Mouse (Mus musculus) forebrain, embryonic 10.5 days (tissue): ENCODE data around the gene Tsga10ip. TPM values are rescaled to one million over a fixed set of nuclear protein-coding genes. Genes with fewer than 3 reads are reported as not detected.

Source experiments
- DNase-seq: peaks from one replicate; pipeline ENCODE4 v3.0.0-alpha.2; 2017; ENCODE audit warnings: low spot score; ENCODE audit errors: extremely low spot score
- H3K27ac ChIP-seq: fragments of 300-500 bp; sonication (generic); 2 replicates; pipeline ENCODE4 v1.5.1; 2016; ENCODE audit warnings: mild to moderate bottlenecking
- H3K27me3 ChIP-seq: fragments of 300-500 bp; sonication (generic); 2 replicates; pipeline ENCODE4 v1.6.1; 2016; ENCODE audit warnings: mild to moderate bottlenecking; ENCODE audit not compliant: poor library complexity, severe bottlenecking
- H3K36me3 ChIP-seq: fragments of 300-500 bp; sonication (generic); replicated peaks from 2 replicates; pipeline ENCODE4 v1.6.1; 2016; ENCODE audit warnings: mild to moderate bottlenecking, moderate library complexity
- H3K4me1 ChIP-seq: fragments of 300-500 bp; sonication (generic); 2 replicates; pipeline ENCODE4 v1.6.1; 2016
- H3K4me3 ChIP-seq: fragments of 300-500 bp; sonication (generic); 2 replicates; pipeline ENCODE4 v1.5.1; 2016; ENCODE audit warnings: mild to moderate bottlenecking, moderate library complexity
- H3K9me3 ChIP-seq: fragments of 300-500 bp; sonication (generic); 2 replicates; pipeline ENCODE4 v1.6.1; 2016; ENCODE audit warnings: mild to moderate bottlenecking, moderate library complexity
- WGBS: fragments of 180-500 bp; shearing (Covaris S2); methylation state at CpG from one replicate; pipeline ENCODE4 v1.1.7; 2016; 5-methylcytosine and 5-hydroxymethylcytosine counted together
- polyA plus RNA-seq: library from polyadenylated mRNA; unstranded; fragments of >200 nt; fragmentation: Nextera tagmentation; extraction: Ambion mirVana; gene quantifications from 2 replicates; pipeline ENCODE4 v1.2.1, GENCODE M21; 2016

The Tsga10ip gene
- polyA plus RNA-seq, 1 experiment from 2014 or later = not detected

- peaks cover 6% of the 10 kb centered on the region; the same call in 1 of the 2 replicates for H3K27me3 ChIP-seq
- no peak for DNase-seq
- peaks cover 30% of the 10 kb centered on the region for H3K36me3 ChIP-seq
- H3K4me1 ChIP-seq = peaks cover 36% of the 10 kb centered on the region
- H3K4me3 ChIP-seq = no peak overlapping the region
- H3K27ac ChIP-seq = no peak overlapping the region
- 83% methylated on average over 1 of the region's 1 CpGs for WGBS
- H3K9me3 ChIP-seq = no peaks in the 10 kb centered on the region
Measured at GRCm38 (mm10) chr19:5430408-5430807, 28.1 kb upstream of the Tsga10ip start.

GRCm38 (mm10) chr19:5429806-5430205 lies 27.5 kb upstream of the Tsga10ip start:
- peaks cover 6% of the 10 kb centered on the region; the same call in 1 of the 2 replicates for H3K27me3 ChIP-seq
- WGBS = 78% methylated on average over 8 of the region's 8 CpGs
- no peak overlapping the region for H3K27ac ChIP-seq
- no peak overlapping the region for H3K4me3 ChIP-seq
- no peaks in the 10 kb centered on the region for H3K9me3 ChIP-seq
- H3K36me3 ChIP-seq = peaks cover 30% of the 10 kb centered on the region
- H3K4me1 ChIP-seq = peaks cover 38% of the 10 kb centered on the region
- DNase-seq = no peak

- H3K27ac ChIP-seq = no peak overlapping the region
- H3K4me3 ChIP-seq = no peak overlapping the region
- peaks cover 39% of the 10 kb centered on the region for H3K4me1 ChIP-seq
- peaks cover 30% of the 10 kb centered on the region for H3K36me3 ChIP-seq
- DNase-seq = no peak
- WGBS = 86% methylated on average over 4 of the region's 4 CpGs
- no peaks in the 10 kb centered on the region for H3K9me3 ChIP-seq
- peaks cover 2% of the 10 kb centered on the region; the same call in 1 of the 2 replicates for H3K27me3 ChIP-seq
Measured at GRCm38 (mm10) chr19:5429219-5429618, 26.9 kb upstream of the Tsga10ip start.

- Histone ChIP-seq H3K4me1 (peaks cover 40% of the 10 kb centered on the region), H3K27me3 (no peaks in the 10 kb centered on the region), H3K36me3 (peaks cover 35% of the 10 kb centered on the region), H3K9me3 (no peaks in the 10 kb centered on the region), H3K4me3 (no peak overlapping the region; the same call in 1 of the 2 replicates), H3K27ac (no peak overlapping the region)
- no peak for DNase-seq
- 84% methylated on average over 2 of the region's 2 CpGs for WGBS
Measured at GRCm38 (mm10) chr19:5428083-5428482, 25.8 kb upstream of the Tsga10ip start.

GRCm38 (mm10) chr19:5426640-5427290 lies 24.4 kb upstream of the Tsga10ip start:
- 95% methylated on average over 13 of the region's 13 CpGs for WGBS
- Histone ChIP-seq H3K4me1 (peaks cover 46% of the 10 kb centered on the region), H3K4me3 (peak overlapping the region; percentile 86), H3K27ac (0 out of 2 replicates have a peak overlapping the region, but pooled peaks have one; percentile 40), H3K9me3 (no peaks in the 10 kb centered on the region), H3K27me3 (no peaks in the 10 kb centered on the region), H3K36me3 (peaks cover 48% of the 10 kb centered on the region)
- DNase-seq = no peak

- Histone ChIP-seq H3K36me3 (peaks cover 55% of the 10 kb centered on the region), H3K27ac (peak overlapping the region; percentile 97), H3K4me3 (peak overlapping the region; percentile 86), H3K27me3 (no peaks in the 10 kb centered on the region), H3K9me3 (no peaks in the 10 kb centered on the region), H3K4me1 (peaks cover 46% of the 10 kb centered on the region)
- DNase-seq = no peak
- 91% methylated on average over 18 of the region's 18 CpGs for WGBS
Measured at GRCm38 (mm10) chr19:5425906-5426565, 23.7 kb upstream of the Tsga10ip start.

GRCm38 (mm10) chr19:5424782-5425741 lies 22.7 kb upstream of the Tsga10ip start, which contains the start of the genes Drap1 and AI837181:
TSS of gene Drap1 (minus strand) at chr19:5424979.
TSS of gene AI837181 (plus strand) at chr19:5425144.
- Histone ChIP-seq H3K36me3 (peaks cover 65% of the 10 kb centered on the region), H3K4me1 (peaks cover 46% of the 10 kb centered on the region)
- under 1% methylated on average over 84 of the region's 87 CpGs for WGBS

GRCm38 (mm10) chr19:5424092-5424781 lies 21.9 kb upstream of the Tsga10ip start:
- no peaks in the 10 kb centered on the region for H3K9me3 ChIP-seq
- H3K36me3 ChIP-seq = peaks cover 72% of the 10 kb centered on the region
- no peaks in the 10 kb centered on the region for H3K27me3 ChIP-seq
- H3K4me3 ChIP-seq = peak overlapping the region; percentile 86
- peak overlapping the region; percentile 97 for H3K27ac ChIP-seq
- under 1% methylated on average over 48 of the region's 48 CpGs for WGBS
- DNase-seq = no peak
- peaks cover 46% of the 10 kb centered on the region for H3K4me1 ChIP-seq

More at GRCm38 (mm10) chr19:5424782-5425741, 22.7 kb upstream of the Tsga10ip start, which contains the start of the genes Drap1 and AI837181:
- peak within 1 kb of the TSS; percentile 97 for H3K27ac ChIP-seq
- peak within 1 kb of the TSS; percentile 86 for H3K4me3 ChIP-seq
- no peaks in the 10 kb centered on the region for H3K9me3 ChIP-seq
- no peaks in the 10 kb centered on the region for H3K27me3 ChIP-seq
- DNase-seq = peak; percentile 97

GRCm38 (mm10) chr19:5423561-5423960 lies 21.2 kb upstream of the Tsga10ip start:
- WGBS = 71% methylated on average over 12 of the region's 12 CpGs
- Histone ChIP-seq H3K27ac (peak overlapping the region; percentile 97), H3K4me1 (peaks cover 46% of the 10 kb centered on the region)

GRCm38 (mm10) chr19:5422895-5423443 lies 20.6 kb upstream of the Tsga10ip start:
- H3K27ac ChIP-seq = no peak overlapping the region
- peaks cover 44% of the 10 kb centered on the region for H3K4me1 ChIP-seq
- 81% methylated on average over 9 of the region's 9 CpGs for WGBS
- H3K27me3 ChIP-seq = no peaks in the 10 kb centered on the region
- no peak for DNase-seq
- peaks cover 67% of the 10 kb centered on the region for H3K36me3 ChIP-seq
- H3K4me3 ChIP-seq = peak overlapping the region; percentile 86; the same call in 1 of the 2 replicates
- H3K9me3 ChIP-seq = no peaks in the 10 kb centered on the region

More at GRCm38 (mm10) chr19:5423561-5423960, 21.2 kb upstream of the Tsga10ip start:
- no peak for DNase-seq
- peaks cover 68% of the 10 kb centered on the region for H3K36me3 ChIP-seq
- H3K27me3 ChIP-seq = no peaks in the 10 kb centered on the region
- H3K9me3 ChIP-seq = no peaks in the 10 kb centered on the region
- peak overlapping the region; percentile 86 for H3K4me3 ChIP-seq

GRCm38 (mm10) chr19:5422267-5422666 lies 19.9 kb upstream of the Tsga10ip start:
- 89% methylated on average over 10 of the region's 10 CpGs for whole genome bisulfite sequencing
- Histone ChIP-seq H3K36me3 (peaks cover 67% of the 10 kb centered on the region), H3K4me1 (peaks cover 42% of the 10 kb centered on the region), H3K9me3 (no peaks in the 10 kb centered on the region), H3K4me3 (peak overlapping the region; percentile 14; the same call in 1 of the 2 replicates), H3K27me3 (no peaks in the 10 kb centered on the region), H3K27ac (no peak overlapping the region)
- DNase-seq = no peak
